Mouse (Mus musculus) lung, postnatal 4 days (tissue): ENCODE measurements around the gene BC030867.

Source experiments
- DNase-seq, 2 experiments: peaks; one replicate each; pipeline ENCODE4 v3.0.0; 2021

BC030867 gene

DNA sequence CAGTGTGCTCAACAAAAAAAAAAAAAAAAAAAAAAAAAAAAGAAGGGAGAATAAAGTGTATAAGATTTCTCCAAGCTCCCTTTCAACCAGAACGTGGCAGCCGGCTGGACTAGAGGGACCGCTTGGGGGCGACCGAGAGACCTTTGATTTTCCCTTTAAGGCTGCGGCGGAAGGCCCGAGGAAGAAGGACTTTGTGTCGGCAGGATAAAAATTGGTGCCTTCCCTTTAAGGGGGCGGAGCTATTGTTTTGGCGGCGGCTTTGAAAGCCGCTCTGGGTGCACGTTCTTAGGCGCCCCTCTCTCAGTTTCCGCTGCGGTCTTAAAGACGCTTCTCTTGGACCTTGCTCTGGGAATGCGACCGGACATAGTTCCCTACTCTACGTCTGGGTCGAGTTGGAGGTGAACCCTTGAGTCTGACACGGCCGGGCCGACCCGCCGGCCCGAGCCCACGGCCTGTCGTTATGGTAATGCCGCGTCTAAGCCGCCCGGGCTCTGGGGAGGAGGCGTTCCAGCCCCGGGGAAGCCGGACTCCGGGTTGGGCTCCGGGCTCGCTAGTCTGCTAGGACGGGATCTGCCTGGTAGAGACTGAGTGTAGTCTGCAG, at the start of gene BC030867:
Gene BC030867 (plus strand): TSS at position 253 of the 601 bp plus-strand sequence.
- peak; percentile 91 to 94 for DNase-seq

DNA sequence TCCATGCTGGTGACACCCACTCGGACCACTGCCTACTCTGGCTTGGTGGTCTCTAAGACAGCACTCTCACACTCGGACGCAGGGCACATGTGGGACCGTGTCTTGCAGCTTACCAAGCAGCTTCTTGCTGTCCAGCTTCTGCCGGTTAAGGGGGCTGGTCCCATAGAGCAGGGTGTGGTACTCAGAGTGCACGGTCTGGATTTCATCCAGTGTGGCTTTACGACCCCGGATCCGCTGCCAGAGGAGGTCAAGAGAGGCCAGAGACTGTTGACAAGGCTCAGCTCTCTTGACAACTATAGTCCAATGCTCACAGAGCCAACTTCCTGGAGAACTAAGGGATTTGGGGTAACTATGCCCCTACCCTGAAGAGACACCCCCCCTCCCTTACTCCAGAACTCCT, 48.8 kb upstream of the BC030867 start:
- DNase-seq: peak in 1 of 2 experiments; percentile 42

DNA sequence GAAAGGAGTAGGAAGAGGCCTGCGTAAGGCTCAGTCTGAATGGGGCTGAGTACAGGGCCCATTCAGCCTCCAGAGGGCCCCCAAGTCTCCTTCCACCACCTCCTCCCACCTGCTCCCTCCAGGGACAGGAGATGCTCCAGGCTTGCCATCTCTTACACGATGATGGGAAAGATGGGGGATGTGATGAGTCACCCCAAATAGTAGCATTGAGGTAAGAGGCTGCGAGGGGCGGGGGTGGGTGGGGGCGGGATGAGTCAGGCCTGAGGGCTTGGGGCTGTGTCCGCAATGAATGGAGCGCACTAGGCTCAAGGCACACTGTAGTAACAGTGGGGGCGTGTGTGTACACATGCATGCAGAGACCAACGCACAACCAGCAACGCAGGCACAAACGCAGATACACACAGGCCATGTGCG, 47.3 kb upstream of the BC030867 start:
- DNase-seq: no peak

DNA sequence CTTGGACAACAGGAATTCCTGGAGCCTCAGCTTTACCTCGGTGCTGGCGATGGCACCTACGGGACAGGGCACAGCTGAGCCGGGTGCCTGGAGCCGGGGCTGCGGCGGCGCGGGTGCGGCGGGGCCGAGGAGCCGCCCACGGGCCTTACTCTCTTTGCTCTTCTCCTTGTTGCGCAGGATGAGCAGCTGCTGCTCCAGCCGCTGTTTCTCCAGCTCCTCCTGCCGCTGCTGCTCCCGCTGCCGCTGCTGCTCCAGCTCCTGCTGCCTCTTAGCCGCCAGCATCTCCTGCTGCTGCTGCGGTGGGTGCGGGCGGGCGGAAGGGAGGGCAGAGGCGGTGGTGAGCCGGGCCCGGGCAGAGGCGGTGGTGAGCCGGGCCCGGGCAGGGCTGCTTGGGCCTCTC, 42.2 kb upstream of the BC030867 start:
- DNase-seq: peak in 1 of 2 experiments; percentile 25

DNA sequence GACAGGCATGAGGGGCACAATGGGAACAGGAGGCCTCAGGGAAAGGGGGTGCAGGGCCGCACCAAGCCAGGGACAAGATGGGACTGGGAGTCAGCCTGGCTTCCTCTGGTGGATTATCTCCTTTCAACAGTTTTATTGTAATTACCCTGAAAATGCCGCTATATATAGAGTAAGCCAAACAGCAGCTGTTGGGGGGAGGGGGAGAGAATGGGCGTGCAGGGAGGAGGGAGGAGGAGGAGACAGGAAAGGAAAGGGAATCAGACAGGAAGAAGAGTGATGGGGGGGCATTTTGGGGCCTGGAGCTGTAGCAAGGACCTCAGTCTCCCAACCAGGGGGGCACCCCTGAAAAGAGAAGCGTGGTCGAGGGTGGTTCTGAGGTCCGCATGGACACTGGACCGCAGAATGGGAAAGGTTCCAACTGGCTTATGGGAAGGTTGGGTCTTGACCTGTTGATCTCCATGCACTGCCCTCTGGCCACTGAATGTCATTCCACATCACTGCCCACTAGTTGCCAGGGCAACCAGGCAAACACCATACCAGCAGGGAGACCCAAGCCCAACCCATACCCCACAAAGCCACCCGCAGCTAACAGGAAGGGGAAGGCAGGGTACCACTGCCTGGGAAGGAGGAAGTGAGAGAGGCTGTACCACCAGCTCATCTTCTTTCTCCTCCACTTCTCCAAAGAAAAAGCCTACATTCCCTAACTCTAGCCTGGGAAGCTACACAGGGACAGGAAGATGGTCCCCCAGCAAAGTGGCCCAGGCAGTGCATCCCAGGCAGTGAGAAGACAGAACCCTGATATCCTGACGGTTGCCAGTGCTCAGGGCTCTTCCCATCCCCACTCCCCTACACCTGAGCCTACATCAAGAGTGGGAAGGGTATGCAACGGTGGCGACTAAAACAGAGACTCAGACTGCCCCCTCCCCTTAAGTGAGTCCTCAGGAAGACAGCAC, 40.6 kb upstream of the BC030867 start:
- peak; percentile 64 to 68 for DNase-seq

DNA sequence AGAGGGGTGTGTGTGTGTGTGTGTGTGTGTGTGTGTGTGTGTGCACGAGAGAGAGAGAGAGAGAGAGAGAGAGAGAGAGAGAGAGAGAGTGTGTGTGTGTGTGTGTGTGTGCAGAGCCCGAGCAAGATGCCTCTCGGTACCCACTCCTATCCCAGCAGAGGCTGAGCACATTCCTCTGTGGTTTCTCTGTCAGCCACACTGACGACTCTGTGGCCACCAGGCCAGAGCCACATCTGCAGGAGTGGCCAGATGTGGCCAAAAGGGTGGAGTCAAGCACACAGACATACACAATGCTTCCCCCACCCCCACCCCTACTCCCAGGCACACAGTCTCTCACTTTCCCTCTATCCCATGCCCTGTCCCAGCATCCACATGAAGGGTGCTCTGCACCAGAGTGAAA, 39.8 kb upstream of the BC030867 start:
- DNase-seq: peak in 1 of 2 experiments; percentile 42

DNA sequence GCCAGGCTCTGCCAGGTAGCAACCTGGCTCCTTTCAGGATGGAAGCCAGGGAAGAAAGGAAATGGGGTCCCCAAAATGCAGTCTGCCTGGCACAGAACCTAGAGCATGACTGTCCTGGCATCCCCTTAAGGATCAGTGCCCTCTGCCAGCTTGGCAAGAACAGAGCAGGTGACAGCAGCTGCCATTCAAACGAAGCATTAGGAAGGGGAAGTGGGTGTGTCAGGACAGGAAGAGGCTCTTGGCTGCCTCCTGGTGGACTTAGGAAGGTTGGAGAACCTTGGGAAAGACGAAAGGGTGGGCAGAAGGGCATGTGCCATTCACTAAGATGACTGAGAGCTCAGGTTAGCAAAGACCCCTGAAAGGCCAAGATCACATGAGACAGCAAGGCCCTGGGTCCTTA, 38.9 kb upstream of the BC030867 start:
- DNase-seq: peak; percentile 53 to 69

DNA sequence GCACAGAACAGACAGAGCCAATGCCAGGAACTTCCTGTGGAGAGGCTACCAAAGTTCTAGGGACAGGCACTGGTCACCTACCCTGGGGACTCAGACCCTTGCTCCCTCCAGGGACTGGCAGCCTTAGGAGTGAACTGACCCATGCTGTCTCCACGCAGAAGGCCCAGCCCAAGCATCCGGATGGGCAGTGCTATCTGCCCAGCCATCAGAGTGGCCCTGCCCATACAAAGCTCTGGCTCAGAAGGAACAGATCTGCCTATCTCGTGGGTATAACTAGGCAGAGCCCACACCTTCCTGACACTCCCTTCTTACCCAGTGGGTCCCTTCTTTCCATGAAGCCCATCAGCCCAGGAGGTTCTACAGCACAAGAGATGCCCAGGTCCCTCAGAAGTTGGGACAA, 38.5 kb upstream of the BC030867 start:
- peak in 1 of 2 experiments; percentile 49 for DNase-seq

DNA sequence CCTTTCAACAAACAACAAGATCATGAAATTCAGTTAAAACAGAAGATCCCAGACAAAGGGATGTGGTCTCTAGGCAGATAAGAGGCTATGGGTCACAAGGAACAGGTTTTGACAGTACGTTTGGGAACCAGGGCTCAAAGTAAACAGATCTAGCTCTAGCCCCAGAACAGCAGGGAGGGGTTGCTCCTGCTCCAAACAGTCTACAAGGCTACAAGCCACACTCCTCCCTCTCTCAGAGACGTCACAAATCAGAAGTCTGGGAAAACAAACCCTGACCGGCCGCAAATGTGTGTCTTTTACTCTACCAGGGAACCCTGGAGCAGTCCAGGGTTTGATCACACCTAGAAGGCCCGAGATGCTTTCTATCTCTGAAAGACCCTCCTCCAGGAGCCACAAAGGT, 37.7 kb upstream of the BC030867 start:
- DNase-seq: no peak

DNA sequence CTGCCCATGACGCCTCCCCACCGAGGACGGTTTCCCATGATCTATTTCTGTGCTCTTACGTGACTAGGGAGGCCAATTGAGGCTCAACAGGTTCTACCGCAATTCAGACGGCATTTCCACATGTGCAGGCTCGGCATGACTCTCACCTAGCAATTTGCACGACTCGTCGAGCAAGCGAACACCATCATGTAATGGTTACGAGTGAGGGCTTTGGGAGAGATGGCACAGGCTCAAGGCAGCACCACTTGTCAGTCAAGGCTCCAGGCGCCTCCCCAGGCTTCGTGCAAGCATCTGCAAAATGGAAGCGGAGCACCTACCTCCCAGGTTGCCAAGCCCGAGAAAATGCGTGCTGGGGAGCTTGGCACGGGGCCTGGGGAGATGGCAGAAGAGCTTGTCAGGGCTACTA, 36.7 kb upstream of the BC030867 start:
- peak in 1 of 2 experiments; percentile 29 for DNase-seq

DNA sequence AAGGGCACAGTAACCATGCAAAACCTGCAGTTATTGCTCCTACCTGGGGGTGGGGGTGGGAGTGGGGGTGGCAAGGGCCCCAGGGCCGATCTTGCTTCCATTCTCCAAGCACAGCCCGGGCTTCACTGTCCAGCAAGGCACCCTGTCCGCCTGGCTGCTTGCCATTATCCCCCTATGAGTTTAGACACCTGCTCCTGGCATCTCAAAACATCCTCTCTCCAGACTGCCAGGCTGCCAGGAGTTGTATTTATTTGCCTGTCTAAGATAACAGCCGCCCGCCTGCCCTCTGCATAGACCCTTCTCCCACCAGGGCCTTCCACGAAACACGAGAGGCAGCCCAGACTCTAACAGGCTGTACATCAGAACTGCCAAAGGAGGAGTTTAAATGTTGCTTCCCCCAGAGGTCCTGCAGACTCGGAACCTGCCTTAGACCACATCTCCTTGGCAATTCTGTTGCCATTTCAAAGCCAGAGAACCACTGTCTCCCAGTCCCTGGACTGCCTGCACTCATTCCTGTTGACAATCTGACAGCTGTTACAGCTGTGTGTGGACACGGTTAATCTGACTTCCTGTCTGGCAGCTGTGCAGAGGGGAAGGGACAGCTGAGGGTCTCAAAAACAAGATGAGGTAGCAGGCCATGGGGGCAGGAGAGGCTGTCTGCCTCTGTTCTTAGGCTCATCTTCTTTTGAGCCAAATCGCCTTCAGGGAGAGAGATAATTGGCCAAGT, 34.1 kb upstream of the BC030867 start:
- peak in 1 of 2 experiments; percentile 57 for DNase-seq

DNA sequence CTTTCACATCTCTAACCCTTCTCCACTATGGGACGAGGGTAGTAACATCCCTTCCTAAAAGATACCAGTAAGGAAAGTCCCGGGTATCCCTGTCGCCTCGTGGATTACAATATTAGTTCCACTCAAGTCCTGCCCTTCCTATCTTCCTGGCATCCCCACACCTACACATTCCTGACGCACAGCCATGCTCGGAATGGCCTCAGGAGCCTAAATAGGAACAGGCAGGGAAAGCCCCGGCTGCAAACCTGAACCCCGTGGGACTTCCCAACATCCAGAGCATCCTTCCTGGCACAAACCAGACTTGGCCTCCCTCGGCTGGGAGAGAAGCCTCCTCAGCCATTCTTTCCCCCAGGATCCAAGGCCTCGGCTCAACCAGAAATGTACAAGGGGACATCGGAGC, 33.2 kb upstream of the BC030867 start:
- DNase-seq: peak in 1 of 2 experiments; percentile 21

DNA sequence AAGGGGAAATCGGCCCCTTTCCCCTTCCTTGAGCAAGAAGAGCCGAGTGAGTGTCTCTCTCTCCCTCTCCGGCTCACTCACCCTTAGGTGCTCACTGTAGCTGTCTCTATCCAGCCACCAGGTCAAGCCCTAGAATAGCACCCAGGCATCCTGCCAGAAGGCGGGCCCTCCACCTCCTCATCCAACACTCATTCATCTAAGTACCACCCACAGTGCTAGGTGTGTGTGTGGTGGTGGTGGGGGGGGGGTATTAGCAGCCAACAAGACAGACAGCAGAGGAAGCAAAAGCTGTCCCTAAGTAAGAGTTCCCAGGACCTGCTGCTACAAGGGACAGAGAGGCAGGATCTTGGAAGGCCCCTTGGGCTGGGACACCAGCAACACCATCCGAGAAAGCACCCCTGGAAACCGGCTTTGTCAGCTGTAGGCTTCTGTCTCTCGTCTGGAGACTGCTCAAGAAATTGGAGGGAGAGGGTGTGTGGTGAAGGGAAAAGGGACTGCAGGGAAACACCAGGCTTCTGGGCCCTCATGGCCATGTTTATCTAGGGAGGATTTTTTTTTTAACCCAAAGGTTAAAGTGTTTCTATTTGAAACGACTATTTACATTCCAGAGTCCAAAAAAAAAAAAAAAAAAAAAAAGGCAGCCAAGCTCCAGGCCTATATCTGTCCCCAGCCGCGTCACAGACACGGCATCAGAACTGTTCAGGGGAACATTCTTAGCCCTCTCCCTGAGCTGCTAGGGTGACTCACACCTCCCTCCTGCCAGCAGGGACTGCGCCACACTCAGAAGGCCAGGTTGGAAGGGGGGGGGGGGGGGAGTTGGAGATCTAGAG, 32.4 kb upstream of the BC030867 start:
- DNase-seq: peak; percentile 72 to 90

DNA sequence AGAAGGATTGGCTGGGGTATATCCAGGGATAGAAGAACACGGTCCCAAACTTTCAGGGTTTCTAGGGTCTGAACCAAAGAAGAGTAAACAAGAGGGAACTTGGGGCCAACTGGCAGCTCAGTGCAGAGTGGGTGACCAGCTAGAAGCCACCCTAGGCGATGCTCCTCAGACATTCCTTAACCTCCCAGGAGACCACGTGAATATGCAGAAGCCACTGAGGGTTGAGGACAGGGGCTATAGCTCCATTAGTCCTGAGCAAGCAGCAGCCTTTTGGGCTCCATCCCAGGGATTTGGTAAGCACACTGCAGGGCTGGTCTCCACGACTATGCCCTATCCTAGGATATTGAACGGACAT, 31.8 kb upstream of the BC030867 start:
- peak in 1 of 2 experiments; percentile 45 for DNase-seq

DNA sequence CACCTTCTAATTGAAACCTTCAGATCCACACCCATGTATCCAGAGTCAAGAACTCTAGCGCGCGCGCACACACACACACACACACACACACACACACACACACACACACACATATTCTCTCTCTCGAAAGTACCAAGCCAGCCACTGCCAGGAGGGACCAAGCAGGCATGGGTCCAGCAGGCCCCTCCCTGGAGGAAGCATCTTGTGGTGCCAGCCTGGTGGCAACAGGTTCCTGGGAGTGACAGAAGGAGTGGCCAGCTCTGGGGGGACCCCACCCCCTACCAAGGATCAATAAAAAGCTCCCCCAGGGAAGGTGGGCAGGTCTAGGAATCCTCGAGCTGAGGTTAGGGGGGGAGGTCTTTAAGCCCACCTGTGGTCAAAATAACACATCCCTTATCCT, 31.3 kb upstream of the BC030867 start:
- DNase-seq: peak in 1 of 2 experiments; percentile 62

DNA sequence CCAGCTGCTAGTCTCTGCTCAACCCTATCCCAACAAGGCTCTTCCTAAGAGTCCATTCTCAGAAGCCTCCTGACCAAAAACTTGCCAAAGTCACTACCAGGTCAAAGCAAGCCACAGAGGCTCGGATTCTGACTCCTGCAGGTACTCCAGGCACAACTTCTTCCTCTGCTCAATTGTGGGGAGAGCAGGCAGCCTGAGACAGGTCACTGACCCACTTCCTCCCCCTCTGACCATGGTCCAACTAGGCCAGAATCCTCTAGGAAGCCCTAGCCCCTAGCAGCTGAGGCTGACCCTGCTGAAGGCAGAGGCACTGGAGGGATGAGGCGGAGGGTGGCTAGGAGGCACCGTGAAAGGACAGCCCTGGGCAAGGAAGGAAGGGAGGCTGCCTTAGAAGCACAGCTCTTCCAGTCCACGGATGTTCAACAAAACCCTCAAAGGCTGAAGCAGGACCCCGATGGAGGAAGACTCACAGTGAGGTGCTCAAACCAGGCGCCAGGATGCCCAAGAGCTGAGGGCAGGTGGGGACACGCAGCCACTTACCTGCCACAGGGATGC, 30.7 kb upstream of the BC030867 start:
- peak in 1 of 2 experiments; percentile 33 for DNase-seq

DNA sequence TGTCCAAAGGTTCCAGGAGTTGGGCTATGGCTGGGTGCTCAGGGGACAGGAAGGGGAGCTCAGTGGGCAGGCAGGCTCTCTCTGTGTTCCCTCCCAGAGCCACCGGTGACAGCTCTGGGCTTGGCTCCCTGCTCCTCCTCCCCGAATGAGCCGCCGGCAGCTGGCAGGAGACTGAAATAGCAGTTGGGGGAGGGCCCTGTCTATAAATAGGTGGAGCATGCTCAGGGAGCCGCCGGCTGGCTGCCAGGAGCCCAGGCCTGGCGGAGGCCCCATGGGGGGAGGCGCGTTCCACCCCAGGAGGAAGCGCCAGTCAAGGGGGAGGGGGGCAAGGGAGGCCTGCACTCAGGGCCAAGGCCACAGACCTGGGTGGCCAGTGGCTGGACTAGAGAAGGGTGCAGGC, 29.9 kb upstream of the BC030867 start:
- DNase-seq: peak; percentile 95 to 98

DNA sequence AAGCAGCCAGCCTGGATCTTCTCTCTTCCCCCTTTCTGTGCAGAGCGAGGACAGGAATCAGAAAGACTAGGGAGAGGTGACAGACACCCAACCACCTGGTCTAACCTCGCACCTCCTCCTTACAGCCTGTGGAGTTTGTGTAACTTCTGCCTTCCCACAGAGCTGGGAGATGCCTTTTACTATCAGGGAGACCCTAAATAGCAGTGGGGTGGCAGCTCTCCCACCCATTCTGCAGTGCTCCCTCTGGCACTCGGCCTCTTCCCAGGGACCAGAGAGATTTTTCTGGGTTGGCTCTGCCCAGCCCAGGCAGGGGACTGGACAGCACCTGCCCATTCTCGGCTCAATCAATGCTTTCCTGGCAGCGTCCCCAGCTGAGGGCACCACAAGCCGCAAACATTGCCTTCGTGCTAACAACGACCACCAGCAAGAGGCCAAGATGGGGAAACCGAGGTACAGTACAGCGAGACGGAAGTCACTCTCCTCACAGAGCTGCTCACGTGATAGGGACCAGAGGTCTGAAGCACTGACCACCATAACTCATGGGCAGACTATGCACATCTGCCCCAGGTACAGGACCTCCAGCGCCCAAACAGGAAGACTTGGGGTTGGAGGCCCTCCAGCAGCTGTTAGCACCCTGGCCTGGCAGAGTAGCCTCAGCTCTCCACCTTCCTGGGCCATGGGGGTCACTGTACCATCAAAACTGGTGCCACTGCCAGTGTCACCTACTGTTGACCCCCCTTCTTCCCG, 29.3 kb upstream of the BC030867 start:
- DNase-seq: peak in 1 of 2 experiments; percentile 37

DNA sequence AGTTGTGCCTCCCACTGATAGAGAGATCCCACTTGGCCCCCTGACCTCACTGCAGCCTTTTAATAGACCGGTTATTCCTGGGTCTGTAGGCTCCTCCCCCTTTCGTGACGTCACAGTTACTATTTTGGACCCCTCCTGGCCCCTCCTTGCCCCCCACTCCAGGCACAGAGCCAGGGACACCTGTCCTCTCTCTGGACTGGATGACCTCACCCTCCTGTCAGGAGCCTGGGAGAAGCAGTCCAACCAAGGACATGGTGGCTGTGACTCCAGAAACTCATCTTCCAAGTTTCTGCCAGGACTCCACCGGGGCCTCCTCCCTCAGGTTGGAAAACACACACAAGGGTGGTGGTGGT, 28.7 kb upstream of the BC030867 start:
- DNase-seq: peak in 1 of 2 experiments; percentile 34

DNA sequence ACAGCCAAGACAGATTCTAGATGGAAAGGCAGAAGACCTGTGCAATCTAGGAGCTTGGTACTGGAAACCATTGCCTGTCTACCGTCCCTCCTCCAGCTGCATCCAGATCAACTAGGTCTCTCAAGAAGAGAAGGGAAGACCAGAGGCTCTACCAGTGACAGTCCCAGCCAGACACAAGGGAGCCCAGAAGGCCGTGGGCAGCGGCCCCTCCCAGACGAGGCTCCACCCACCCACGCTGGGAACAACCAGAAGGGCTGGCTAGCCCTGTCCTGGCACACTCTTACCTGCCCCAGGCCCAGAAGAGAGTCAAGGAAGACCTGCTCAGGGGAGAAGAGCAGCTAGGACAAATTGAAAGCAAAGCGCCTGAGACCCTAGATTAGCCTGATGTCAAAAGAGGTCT, 28.2 kb upstream of the BC030867 start:
- peak in 1 of 2 experiments; percentile 23 for DNase-seq

DNA sequence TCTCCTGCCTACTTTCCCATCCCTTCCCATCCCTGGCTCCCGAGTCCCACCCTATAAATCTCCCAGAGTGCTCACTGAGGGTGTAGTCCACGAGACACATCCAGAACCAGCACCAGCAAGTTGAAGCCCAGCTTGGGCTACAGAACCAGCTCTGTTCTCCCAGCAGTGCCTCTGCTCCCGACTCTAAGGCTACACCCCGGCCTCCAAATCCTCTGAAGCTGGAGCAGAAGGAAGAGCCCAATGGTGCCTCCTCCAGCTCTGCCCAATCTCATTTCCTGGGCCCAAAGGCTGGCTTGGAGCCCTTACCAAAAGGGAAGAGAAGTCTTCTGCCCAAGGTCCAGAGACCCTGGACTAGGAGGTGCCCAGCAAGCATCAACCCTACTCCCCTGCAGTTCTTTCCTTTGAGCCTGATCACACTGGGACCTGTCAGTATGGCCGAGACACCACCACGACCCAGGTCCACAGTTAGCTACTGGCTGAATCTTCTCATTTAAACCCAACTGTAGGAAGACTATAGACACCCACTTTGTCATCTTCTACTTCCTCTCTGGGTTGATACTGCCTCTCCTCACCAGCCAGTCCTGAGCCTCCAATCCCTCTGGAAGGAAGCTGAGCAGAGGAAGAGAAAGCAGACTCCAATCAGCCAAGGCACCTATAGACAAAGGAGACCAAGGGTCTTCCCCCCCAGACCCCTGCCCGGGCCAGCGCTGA, 27.3 kb upstream of the BC030867 start:
- no peak for DNase-seq
